Mouse (Mus musculus) kidney, postnatal 0 days (tissue): ENCODE data around the gene Aff2. TPM values are rescaled to one million over a fixed set of nuclear protein-coding genes. Genes with fewer than 3 reads are reported as not detected.

Source experiments
- ATAC-seq: fragments of 200-750 bp; cut with Nextera tagmentation; replicated peaks from 2 replicates; pipeline ENCODE4 v1.8.0; 2017; ENCODE audit warnings: low read depth, moderate number of reproducible peaks, moderate TSS enrichment, moderate library complexity; ENCODE audit not compliant: low FRiP score
- DNase-seq: peaks from one replicate; pipeline ENCODE4 v3.0.0-alpha.2; 2016; ENCODE audit warnings: low spot score
- H3K27ac ChIP-seq: fragments of 300-500 bp; sonication (generic); 2 replicates; pipeline ENCODE4 v1.5.1; 2014; ENCODE audit warnings: mild to moderate bottlenecking
- H3K27me3 ChIP-seq: fragments of 300-500 bp; sonication (generic); 2 replicates; pipeline ENCODE4 v1.6.1; 2014; ENCODE audit warnings: low read length, mixed read lengths; ENCODE audit not compliant: insufficient read depth
- H3K36me3 ChIP-seq: fragments of 300-500 bp; sonication (generic); 2 replicates; pipeline ENCODE4 v1.6.1; 2014; ENCODE audit warnings: low read length, mixed read lengths; ENCODE audit not compliant: insufficient read depth
- H3K4me1 ChIP-seq: fragments of 300-500 bp; sonication (generic); replicated peaks from 2 replicates; pipeline ENCODE4 v1.6.1; 2014; ENCODE audit warnings: antibody characterized with exemption, low read length, mixed read lengths; ENCODE audit not compliant: insufficient read depth
- H3K4me2 ChIP-seq: fragments of 300-500 bp; sonication (generic); 2 replicates; pipeline ENCODE4 v1.6.1; 2014; ENCODE audit warnings: mild to moderate bottlenecking, low read length, moderate library complexity, mixed read lengths
- H3K4me3 ChIP-seq: fragments of 300-500 bp; sonication (generic); replicated peaks from 2 replicates; pipeline ENCODE4 v1.5.1; 2014; ENCODE audit warnings: low read depth, low read length
- H3K9ac ChIP-seq: fragments of 300-500 bp; sonication (generic); 2 replicates; pipeline ENCODE4 v1.6.1; 2014; ENCODE audit warnings: low read depth, low read length
- H3K9me3 ChIP-seq: fragments of 300-500 bp; sonication (generic); replicated peaks from 2 replicates; pipeline ENCODE4 v1.6.1; 2016; ENCODE audit warnings: low read length, inconsistent platforms, mixed read lengths
- CTCF ChIP-seq: IDR thresholded peaks from 2 replicates; pipeline ENCODE4 v1.5.1; 2016; ENCODE audit warnings: antibody characterized with exemption, low read depth, mild to moderate bottlenecking, moderate library complexity
- WGBS: fragments of 180-500 bp; shearing (Covaris S2); extraction: QIAGEN DNeasy Blood & Tissue Kit; methylation state at CpG from one replicate; pipeline ENCODE4 v1.1.7; 2014; 5-methylcytosine and 5-hydroxymethylcytosine counted together
- polyA plus RNA-seq: library from polyadenylated mRNA; unstranded; fragments of >200 nt; fragmentation: Nextera tagmentation; extraction: Ambion mirVana; gene quantifications from 2 replicates; pipeline ENCODE4 v1.2.1, GENCODE M21; 2015

Gene Aff2
- polyA plus RNA-seq, 1 experiment from 2014 or later, result 0.83 TPM

DNA sequence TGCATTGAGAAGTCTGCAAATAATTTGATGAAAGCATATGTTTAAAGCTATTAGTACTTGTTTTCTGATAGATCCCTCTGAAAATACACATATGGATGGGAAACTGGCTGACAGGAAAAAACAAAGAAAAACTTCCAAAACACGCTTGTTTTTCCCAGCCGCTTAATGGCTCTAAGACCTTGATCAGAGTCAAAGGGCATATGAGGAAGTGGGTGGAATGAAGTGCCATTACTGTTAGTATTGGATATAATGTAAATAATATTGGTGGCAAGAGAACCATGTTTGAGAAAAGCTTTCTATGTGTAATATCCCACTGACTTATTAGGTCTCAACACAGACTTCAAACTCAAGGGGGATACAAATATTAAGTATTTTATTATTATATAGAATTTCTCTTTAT is 455.0 kb downstream of the Aff2 start:
- ATAC-seq (no peak), DNase-seq (no peak)
- no peak overlapping the region for H3K27ac ChIP-seq
- no peaks in the 10 kb centered on the region for H3K4me1 ChIP-seq
- no peak for TF ChIP-seq CTCF
- WGBS, result 71% methylated on average over 2 of the region's 2 CpGs
- H3K27me3 ChIP-seq, result no peaks in the 10 kb centered on the region
- no peak overlapping the region for H3K4me2 ChIP-seq
- no peaks in the 10 kb centered on the region for H3K36me3 ChIP-seq
- H3K9ac ChIP-seq, result no peak overlapping the region
- no peak overlapping the region for H3K4me3 ChIP-seq
- H3K9me3 ChIP-seq, result no peaks in the 10 kb centered on the region

DNA sequence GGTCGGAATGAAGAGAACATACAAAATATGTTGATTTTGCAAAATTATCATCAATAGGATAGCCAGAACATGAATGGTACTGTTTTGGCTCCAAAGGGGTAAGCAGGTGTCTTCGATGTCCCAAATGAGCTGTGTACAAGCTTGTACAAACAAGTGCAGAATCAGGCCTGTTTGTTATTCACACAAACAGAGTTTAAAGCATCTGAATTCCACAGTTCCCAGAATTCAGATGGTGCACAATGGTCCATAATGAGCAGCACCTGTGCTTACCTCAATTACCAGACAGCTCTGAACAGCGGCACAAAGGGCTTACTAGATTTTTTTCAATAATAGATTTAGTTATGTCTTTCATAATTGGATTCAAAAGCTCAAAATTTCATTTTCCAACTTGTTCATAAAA is 457.6 kb downstream of the Aff2 start:
- TF ChIP-seq CTCF, result no peak
- no peak overlapping the region for H3K27ac ChIP-seq
- ATAC-seq (no peak), DNase-seq (no peak)
- 91% methylated on average over 3 of the region's 3 CpGs for WGBS
- no peak overlapping the region for H3K4me2 ChIP-seq
- no peak overlapping the region for H3K9ac ChIP-seq
- no peaks in the 10 kb centered on the region for H3K27me3 ChIP-seq
- H3K4me1 ChIP-seq, result no peaks in the 10 kb centered on the region
- H3K36me3 ChIP-seq, result no peaks in the 10 kb centered on the region
- H3K9me3 ChIP-seq, result no peaks in the 10 kb centered on the region
- H3K4me3 ChIP-seq, result no peak overlapping the region

DNA sequence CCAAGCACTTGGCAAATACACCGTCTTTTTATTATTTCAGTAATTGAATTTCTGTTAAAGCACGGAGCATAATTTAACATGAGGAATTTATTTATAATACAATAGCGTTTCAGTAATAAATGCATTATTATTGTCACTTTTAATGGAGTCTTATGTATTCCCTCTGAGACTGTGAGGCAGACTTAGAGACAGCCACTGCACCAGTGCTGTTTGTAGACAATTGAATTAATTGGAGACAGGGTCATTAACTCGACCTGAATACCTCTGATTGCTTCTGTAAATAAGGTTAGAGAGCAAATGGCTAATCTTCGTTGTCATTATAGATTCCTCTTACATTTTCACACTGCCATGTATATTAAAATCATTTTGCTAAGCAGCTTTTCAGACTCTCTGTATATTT is 458.1 kb downstream of the Aff2 start:
- H3K27ac ChIP-seq, result no peak overlapping the region
- no peaks in the 10 kb centered on the region for H3K36me3 ChIP-seq
- H3K9ac ChIP-seq, result no peak overlapping the region
- no peak overlapping the region for H3K4me2 ChIP-seq
- H3K4me1 ChIP-seq, result no peaks in the 10 kb centered on the region
- DNase-seq, result no peak
- 66% methylated on average over 5 of the region's 5 CpGs for WGBS
- no peaks in the 10 kb centered on the region for H3K27me3 ChIP-seq
- no peak for TF ChIP-seq CTCF
- no peak for ATAC-seq
- no peaks in the 10 kb centered on the region for H3K9me3 ChIP-seq
- no peak overlapping the region for H3K4me3 ChIP-seq

DNA sequence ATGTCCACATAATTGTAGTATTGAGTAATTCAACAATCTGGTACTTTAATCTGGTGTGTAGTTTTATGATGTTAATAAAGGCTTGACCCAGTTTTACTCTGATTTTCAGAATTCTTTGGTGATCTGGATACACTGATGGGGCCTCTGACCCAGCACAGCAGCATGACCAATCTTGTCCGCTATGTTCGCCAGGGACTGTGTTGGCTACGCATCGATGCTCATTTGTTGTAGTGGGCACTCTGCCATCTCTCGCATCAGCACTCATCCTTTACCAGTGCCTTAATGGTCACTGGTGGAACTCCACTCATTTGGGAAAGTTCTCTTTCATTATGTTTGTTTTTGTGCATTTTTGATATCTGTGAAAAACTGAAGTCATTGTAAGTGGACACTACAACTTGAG is 507.5 kb downstream of the Aff2 start:
- no peak overlapping the region for H3K9ac ChIP-seq
- no peaks in the 10 kb centered on the region for H3K36me3 ChIP-seq
- H3K9me3 ChIP-seq, result no peaks in the 10 kb centered on the region
- H3K27me3 ChIP-seq, result no peaks in the 10 kb centered on the region
- 86% methylated on average over 5 of the region's 5 CpGs for WGBS
- DNase-seq, result no peak
- no peak overlapping the region for H3K27ac ChIP-seq
- no peak for TF ChIP-seq CTCF
- H3K4me2 ChIP-seq, result no peak overlapping the region
- no peak overlapping the region for H3K4me3 ChIP-seq
- no peak for ATAC-seq
- no peaks in the 10 kb centered on the region for H3K4me1 ChIP-seq

DNA sequence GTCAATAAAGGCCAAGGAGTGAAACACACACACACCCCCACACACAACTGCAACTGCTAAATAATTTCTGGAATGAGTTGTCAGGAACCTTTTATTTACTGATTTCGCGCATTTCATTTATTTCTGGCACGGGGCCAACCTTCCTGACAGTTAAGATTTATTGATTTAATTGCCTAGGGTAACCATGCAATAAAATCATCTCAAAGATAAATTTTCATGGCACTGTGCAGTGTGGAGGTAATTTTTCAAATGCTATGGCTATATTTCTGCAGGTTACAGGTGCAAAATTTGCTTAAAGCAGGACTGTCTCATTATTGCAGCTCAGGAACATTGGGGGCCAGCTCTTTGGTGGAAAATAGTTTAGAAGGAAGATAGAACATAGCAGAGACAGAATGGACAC is 531.6 kb downstream of the Aff2 start:
- no peak for ATAC-seq

More for the DNA sequence above, 531.6 kb downstream of the Aff2 start:
- Histone ChIP-seq H3K27ac (no peak overlapping the region), H3K9ac (no peak overlapping the region), H3K4me2 (no peak overlapping the region), H3K36me3 (no peaks in the 10 kb centered on the region), H3K4me1 (no peaks in the 10 kb centered on the region), H3K27me3 (no peaks in the 10 kb centered on the region), H3K9me3 (no peaks in the 10 kb centered on the region), H3K4me3 (no peak overlapping the region)
- 38% methylated on average over 3 of the region's 3 CpGs for WGBS
- TF ChIP-seq CTCF, result no peak
- DNase-seq, result no peak
